In the genomic region with DNA sequence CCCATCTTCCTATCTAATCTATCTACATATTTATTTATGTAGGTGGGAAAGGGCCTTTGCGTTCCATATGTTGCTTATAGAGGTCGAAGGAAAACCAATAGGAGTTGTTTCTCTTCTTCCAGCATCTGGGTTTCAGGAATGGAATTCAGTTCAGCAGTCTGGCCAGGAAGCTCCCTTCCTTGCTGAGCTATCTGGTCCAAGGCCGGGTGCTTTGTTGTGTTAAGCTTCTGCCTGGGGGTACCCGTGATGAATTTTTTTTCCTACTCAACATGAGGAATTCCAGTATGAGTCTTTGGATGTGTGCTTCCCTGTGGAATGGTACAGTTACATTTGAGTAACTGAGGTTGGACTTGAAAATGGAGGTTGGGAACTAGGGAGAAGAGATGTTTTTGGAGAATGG, we compare ENCODE assay signal across 15 mouse cellular contexts.
DNase-seq lines count a peak whose midpoint lies in the region; ATAC-seq and TF ChIP-seq lines count a peak whose summit lies in the region.
"Had no signal": no experiment of that assay in that cellular context is flagged by ENCODE, and none has a peak within 500 bp of the region (broad histone marks: within the 10 kb centered on the region; RNA-seq: fewer than 3 reads in every experiment).

No protein-coding gene starts in this region.

- H3K4me2 ChIP-seq in kidney, embryonic 15.5 days = no peak overlapping the region
- peak overlapping the region; percentile 27; the same call in 1 of the 2 replicates for H3K4me2 ChIP-seq in intestine, postnatal 0 days (replicated peaks; ENCODE audit: low read depth)
- H3K4me2 ChIP-seq: forebrain, embryonic 12.5 days; hindbrain, embryonic 15.5 days; stomach, embryonic 15.5 days had no signal

- H3K27me3 ChIP-seq in kidney, embryonic 15.5 days = no peaks in the 10 kb centered on the region
- H3K27me3 ChIP-seq in intestine, postnatal 0 days (replicated peaks; ENCODE audit: control insufficient read depth, insufficient read depth, low read length) = no peaks in the 10 kb centered on the region
- H3K27me3 ChIP-seq: forebrain, embryonic 12.5 days; hindbrain, embryonic 15.5 days; megakaryocyte, embryonic 14.5 days; stomach, embryonic 15.5 days had no signal

- peaks cover 13% of the 10 kb centered on the region for H3K4me1 ChIP-seq in kidney, embryonic 15.5 days
- 0 out of 2 replicates have a peak, but pooled peaks cover 6% of the 10 kb centered on the region for H3K4me1 ChIP-seq in intestine, postnatal 0 days (replicated peaks; ENCODE audit: control insufficient read depth, insufficient read depth, low read length)
- H3K4me1 ChIP-seq: forebrain, embryonic 12.5 days; hindbrain, embryonic 15.5 days; megakaryocyte, embryonic 14.5 days; stomach, embryonic 15.5 days had no signal

- no peaks in the 10 kb centered on the region for H3K36me3 ChIP-seq in kidney, embryonic 15.5 days
- no peaks in the 10 kb centered on the region for H3K36me3 ChIP-seq in intestine, postnatal 0 days (ENCODE audit: control insufficient read depth, insufficient read depth)
- H3K36me3 ChIP-seq: forebrain, embryonic 12.5 days; hindbrain, embryonic 15.5 days; stomach, embryonic 15.5 days had no signal

- no peak for ATAC-seq in kidney, embryonic 15.5 days (replicated peaks; ENCODE audit: low FRiP score)
- no peak for ATAC-seq in intestine, postnatal 0 days
- ATAC-seq in CD4-positive, CD25-positive, alpha-beta regulatory T cell, adult 4 months = no peak

- H3K4me3 ChIP-seq in kidney, embryonic 15.5 days (replicated peaks) = no peak overlapping the region
- no peak overlapping the region for H3K4me3 ChIP-seq in intestine, postnatal 0 days (ENCODE audit: low read depth, low read length)
- H3K4me3 ChIP-seq: forebrain, embryonic 12.5 days; hindbrain, embryonic 15.5 days; megakaryocyte, embryonic 14.5 days; stomach, embryonic 15.5 days had no signal

- 0 out of 2 replicates have a peak overlapping the region, but pooled peaks have one; percentile 1 for H3K27ac ChIP-seq in kidney, embryonic 15.5 days
- H3K27ac ChIP-seq in intestine, postnatal 0 days (ENCODE audit: low read depth, low read length) = 0 out of 2 replicates have a peak overlapping the region, but pooled peaks have one; percentile 1
- H3K27ac ChIP-seq: forebrain, embryonic 12.5 days; hindbrain, embryonic 15.5 days had no signal

- H3K9me3 ChIP-seq in kidney, embryonic 15.5 days (replicated peaks) = no peaks in the 10 kb centered on the region
- no peaks in the 10 kb centered on the region for H3K9me3 ChIP-seq in intestine, postnatal 0 days (ENCODE audit: control insufficient read depth)
- H3K9me3 ChIP-seq: forebrain, embryonic 12.5 days; hindbrain, embryonic 15.5 days; megakaryocyte, embryonic 14.5 days; stomach, embryonic 15.5 days had no signal

- WGBS in kidney, embryonic 15.5 days = 69% methylated on average over 4 of the region's 4 CpGs
- WGBS in intestine, postnatal 0 days = 62% methylated on average over 4 of the region's 4 CpGs

- no peak for TF ChIP-seq CTCF in intestine, postnatal 0 days (IDR thresholded peaks at IDR 0.05; ENCODE audit: low read depth)

- peak; percentile 81 for DNase-seq in heart, adult 11 months
- DNase-seq in heart, adult 18-20 months = no peak
- no peak for DNase-seq in kidney, adult 9 months
- peak; percentile 64 for DNase-seq in ZHBTc4 (ENCODE audit: low read depth, low spot score)
- DNase-seq in frontal cortex, postnatal 10 days (ENCODE audit: low spot score in 2 of 2) = no peak
- DNase-seq: liver; midbrain, embryonic 14.5 days; thymus, adult 18-20 months had no signal

- no peak overlapping the region for H3K9ac ChIP-seq in kidney, embryonic 15.5 days
- no peak overlapping the region for H3K9ac ChIP-seq in intestine, postnatal 0 days (ENCODE audit: low read depth, low read length)
- H3K9ac ChIP-seq: forebrain, embryonic 12.5 days; hindbrain, embryonic 15.5 days; stomach, embryonic 15.5 days had no signal

Comparison
In these comparisons a context has a peak if more than half of its experiments do, and no peak if none do; other contexts are left out.
1. DNase-seq: peak in heart, adult 11 months (single experiment) and ZHBTc4 (single experiment); none in heart, adult 18-20 months (0 of 2), kidney, adult 9 months (single experiment) and frontal cortex, postnatal 10 days (0 of 2).